Mouse (Mus musculus) hindbrain, postnatal 0 days (tissue): ENCODE results near the gene Tysnd1. TPM values are rescaled to one million over a fixed set of nuclear protein-coding genes. Genes with fewer than 3 reads are reported as not detected.
A peak's percentile ranks its signal among the peaks of the same experiment; 100 is the strongest.

Source experiments
- ATAC-seq: fragments of 200-750 bp; cut with Nextera tagmentation; 2 replicates; pipeline ENCODE4 v1.8.0; 2017; ENCODE audit warnings: mild to moderate bottlenecking, moderate TSS enrichment, moderate library complexity
- DNase-seq: peaks from one replicate; pipeline ENCODE4 v3.0.0-alpha.2; 2015; ENCODE audit warnings: low spot score
- H3K27ac ChIP-seq: fragments of 300-500 bp; sonication (generic); 2 replicates; pipeline ENCODE4 v1.5.1; 2014; ENCODE audit warnings: mild to moderate bottlenecking
- H3K27me3 ChIP-seq: fragments of 300-500 bp; sonication (generic); 2 replicates; pipeline ENCODE4 v1.6.1; 2014; ENCODE audit warnings: low read length, mixed read lengths; ENCODE audit not compliant: insufficient read depth
- H3K36me3 ChIP-seq: fragments of 300-500 bp; sonication (generic); 2 replicates; pipeline ENCODE4 v1.6.1; 2014; ENCODE audit warnings: low read length, mixed read lengths; ENCODE audit not compliant: insufficient read depth
- H3K4me1 ChIP-seq: fragments of 300-500 bp; sonication (generic); 2 replicates; pipeline ENCODE4 v1.6.1; 2014; ENCODE audit warnings: antibody characterized with exemption, low read length, mixed read lengths; ENCODE audit not compliant: insufficient read depth
- H3K4me2 ChIP-seq: fragments of 300-500 bp; sonication (generic); 2 replicates; pipeline ENCODE4 v1.6.1; 2014; ENCODE audit warnings: low read depth, mild to moderate bottlenecking, low read length, moderate library complexity, mixed read lengths
- H3K4me3 ChIP-seq: fragments of 300-500 bp; sonication (generic); 2 replicates; pipeline ENCODE4 v1.5.1; 2014; ENCODE audit warnings: low read length
- H3K9ac ChIP-seq: fragments of 300-500 bp; sonication (generic); replicated peaks from 2 replicates; pipeline ENCODE4 v1.6.1; 2014; ENCODE audit warnings: mild to moderate bottlenecking, low read length, moderate library complexity, mixed read lengths
- H3K9me3 ChIP-seq: fragments of 300-500 bp; sonication (generic); 2 replicates; pipeline ENCODE4 v1.6.1; 2016; ENCODE audit warnings: low read length, mixed read lengths
- CTCF ChIP-seq: IDR thresholded peaks from 2 replicates; pipeline ENCODE4 v1.5.1; 2016; ENCODE audit warnings: antibody characterized with exemption, control low read depth, low read depth
- WGBS: fragments of 180-500 bp; shearing (Covaris S2); extraction: QIAGEN DNeasy Blood & Tissue Kit; methylation state at CpG from one replicate; pipeline ENCODE4 v1.1.7; 2014; 5-methylcytosine and 5-hydroxymethylcytosine counted together
- polyA plus RNA-seq: library from polyadenylated mRNA; unstranded; fragments of >200 nt; fragmentation: Nextera tagmentation; extraction: Ambion mirVana; gene quantifications from 2 replicates; pipeline ENCODE4 v1.2.1, GENCODE M21; 2015
- total RNA-seq: library from RNA; depleted of rRNA; stranded (reverse); fragments of >200 nt; gene quantifications from 2 replicates; pipeline ENCODE4 v1.2.3, GENCODE M21; 2014

Gene Tysnd1
- total and polyA plus RNA-seq, 2 experiments from 2014 or later = 32.2 to 70.5 TPM

GRCm38 (mm10) chr10:61730171-61730570, 34.9 kb downstream of the Tysnd1 start:
- no peaks in the 10 kb centered on the region for H3K9me3 ChIP-seq
- DNase-seq (no peak), ATAC-seq (no peak)
- no peak overlapping the region for H3K27ac ChIP-seq
- H3K4me2 ChIP-seq = no peak overlapping the region
- no peaks in the 10 kb centered on the region for H3K4me1 ChIP-seq
- H3K9ac ChIP-seq = no peak overlapping the region
- no peaks in the 10 kb centered on the region for H3K27me3 ChIP-seq
- no peak overlapping the region for H3K4me3 ChIP-seq
- TF ChIP-seq CTCF = no peak
- 92% methylated on average over 6 of the region's 6 CpGs for WGBS
- H3K36me3 ChIP-seq = no peaks in the 10 kb centered on the region

GRCm38 (mm10) chr10:61734377-61734776, 39.1 kb downstream of the Tysnd1 start:
- peaks cover 14% of the 10 kb centered on the region; the same call in 1 of the 2 replicates for H3K36me3 ChIP-seq
- peak; percentile 35 for DNase-seq
- no peak overlapping the region for H3K9ac ChIP-seq
- H3K9me3 ChIP-seq = no peaks in the 10 kb centered on the region
- H3K4me2 ChIP-seq = no peak overlapping the region
- no peaks in the 10 kb centered on the region for H3K27me3 ChIP-seq
- ATAC-seq = no peak
- H3K4me3 ChIP-seq = no peak overlapping the region
- H3K4me1 ChIP-seq = no peaks in the 10 kb centered on the region
- no peak overlapping the region for H3K27ac ChIP-seq
- peak; percentile 82 for TF ChIP-seq CTCF
- whole genome bisulfite sequencing = 40% methylated on average over 3 of the region's 3 CpGs

- no peak overlapping the region for H3K9ac ChIP-seq
- peak; percentile 33 for ATAC-seq
- DNase-seq = no peak
- no peak overlapping the region for H3K4me2 ChIP-seq
- WGBS = 61% methylated on average over 10 of the region's 10 CpGs
- H3K27me3 ChIP-seq = no peaks in the 10 kb centered on the region
- H3K4me1 ChIP-seq = no peaks in the 10 kb centered on the region
- H3K27ac ChIP-seq = peak overlapping the region; percentile 34; the same call in 1 of the 2 replicates
- no peak overlapping the region for H3K4me3 ChIP-seq
- H3K36me3 ChIP-seq = peaks cover 29% of the 10 kb centered on the region; the same call in 1 of the 2 replicates
- no peaks in the 10 kb centered on the region for H3K9me3 ChIP-seq
- TF ChIP-seq CTCF = no peak
These were observed 41.4 kb downstream of the Tysnd1 start for GRCm38 (mm10) chr10:61736671-61737078.

- WGBS = 86% methylated on average over 1 of the region's 1 CpGs
- TF ChIP-seq CTCF = no peak
- Histone ChIP-seq H3K9ac (no peak overlapping the region), H3K9me3 (no peaks in the 10 kb centered on the region), H3K4me3 (no peak overlapping the region), H3K36me3 (peaks cover 34% of the 10 kb centered on the region), H3K27me3 (no peaks in the 10 kb centered on the region), H3K4me2 (no peak overlapping the region), H3K27ac (no peak overlapping the region), H3K4me1 (no peaks in the 10 kb centered on the region)
- DNase-seq (no peak), ATAC-seq (no peak)
These were observed 42.2 kb downstream of the Tysnd1 start for GRCm38 (mm10) chr10:61737537-61737936.

GRCm38 (mm10) chr10:61738126-61738525, 42.8 kb downstream of the Tysnd1 start:
- no peak for TF ChIP-seq CTCF

GRCm38 (mm10) chr10:61741306-61741705, 46.0 kb downstream of the Tysnd1 start:
- DNase-seq = no peak
- H3K4me2 ChIP-seq = no peak overlapping the region
- peaks cover 68% of the 10 kb centered on the region for H3K36me3 ChIP-seq
- no peak overlapping the region for H3K9ac ChIP-seq
- H3K27me3 ChIP-seq = no peaks in the 10 kb centered on the region
- no peak overlapping the region for H3K27ac ChIP-seq
- no peak overlapping the region for H3K4me3 ChIP-seq
- no peaks in the 10 kb centered on the region for H3K4me1 ChIP-seq
- WGBS = 72% methylated on average over 1 of the region's 1 CpGs
- no peak for ATAC-seq
- TF ChIP-seq CTCF = no peak
- no peaks in the 10 kb centered on the region for H3K9me3 ChIP-seq

More at GRCm38 (mm10) chr10:61738126-61738525, 42.8 kb downstream of the Tysnd1 start:
- no peak for DNase-seq
- no peaks in the 10 kb centered on the region for H3K27me3 ChIP-seq
- WGBS = 87% methylated on average over 4 of the region's 4 CpGs
- no peaks in the 10 kb centered on the region for H3K9me3 ChIP-seq
- no peaks in the 10 kb centered on the region for H3K4me1 ChIP-seq
- H3K36me3 ChIP-seq = peaks cover 40% of the 10 kb centered on the region
- H3K4me3 ChIP-seq = no peak overlapping the region
- no peak overlapping the region for H3K27ac ChIP-seq
- no peak overlapping the region for H3K4me2 ChIP-seq
- ATAC-seq = no peak
- no peak overlapping the region for H3K9ac ChIP-seq

- Histone ChIP-seq H3K27ac (no peak overlapping the region), H3K4me3 (no peak overlapping the region), H3K9ac (no peak overlapping the region), H3K36me3 (peaks cover 74% of the 10 kb centered on the region), H3K4me1 (no peaks in the 10 kb centered on the region), H3K9me3 (no peaks in the 10 kb centered on the region), H3K27me3 (no peaks in the 10 kb centered on the region), H3K4me2 (no peak overlapping the region)
- peak; percentile 59 for TF ChIP-seq CTCF
- 0 out of 2 replicates have a peak, but pooled peaks have one; percentile 14 for ATAC-seq
- WGBS = 89% methylated on average over 4 of the region's 4 CpGs
- peak; percentile 34 for DNase-seq
These were observed 46.6 kb downstream of the Tysnd1 start for GRCm38 (mm10) chr10:61741873-61742272.
